Mouse (Mus musculus) testis, adult 2 months (tissue): Measurements from ENCODE around the gene Slc12a8.

ENCODE experiments used
- CTCF ChIP-seq: fragments of 200-500 bp; IDR thresholded peaks from 2 replicates; pipeline ENCODE4 v1.5.1; 2012; ENCODE audit warnings: low read depth, mild to moderate bottlenecking, inconsistent platforms, low read length, moderate library complexity; ENCODE audit not compliant: control insufficient read depth, insufficient read depth, insufficient replicate concordance
- POLR2A ChIP-seq: fragments of 200-500 bp; IDR thresholded peaks from 2 replicates; pipeline ENCODE4 v1.6.1; 2012; ENCODE audit warnings: low read depth, mild to moderate bottlenecking, inconsistent platforms, low read length, moderate library complexity; ENCODE audit not compliant: control insufficient read depth

GRCm38 (mm10) chr16:33566467-33566866 lies 49.3 kb downstream of the Slc12a8 start:
- TF ChIP-seq POLR2A, result no peak
- TF ChIP-seq CTCF, result no peak
